Mouse (Mus musculus) lung, adult 2 months (tissue): ENCODE measurements around the gene Ociad2. TPM values are rescaled to one million over a fixed set of nuclear protein-coding genes. Genes with fewer than 3 reads are reported as not detected.
"Not testable (repeated sequence)": the region's sequence is repeated elsewhere in the genome, so short reads cannot be mapped to it uniquely, and the experiment has no call there.

ENCODE experiments used
- DNase-seq: peaks from one replicate; pipeline ENCODE4 v3.0.0; 2022
- H3K4me1 ChIP-seq: fragments of 200-500 bp; 2 replicates; pipeline ENCODE4 v1.6.1; 2011; ENCODE audit warnings: low read length; ENCODE audit not compliant: control insufficient read depth, insufficient read depth
- H3K4me3 ChIP-seq: fragments of 200-500 bp; replicated peaks from 2 replicates; pipeline ENCODE3; 2011; ENCODE audit warnings: low read depth, mild to moderate bottlenecking, control low read depth, low read length; ENCODE audit errors: extremely low read depth
- CTCF ChIP-seq: fragments of 200-500 bp; IDR thresholded peaks from 2 replicates; pipeline ENCODE4 v1.5.1; 2011; ENCODE audit warnings: mild to moderate bottlenecking, low read length, control low read depth; ENCODE audit not compliant: insufficient read depth
- POLR2A ChIP-seq: fragments of 200-500 bp; IDR thresholded peaks from 2 replicates; pipeline ENCODE4 v1.6.1; 2011; ENCODE audit warnings: low read depth, mild to moderate bottlenecking, control low read depth, low read length, borderline replicate concordance; ENCODE audit errors: extremely low read depth
- WGBS: fragments of 180-500 bp; shearing (Covaris S2); methylation state at CpG from one replicate; pipeline ENCODE4 v1.1.7; 2018; 5-methylcytosine and 5-hydroxymethylcytosine counted together
- polyA plus RNA-seq: library from polyadenylated mRNA; depleted of rRNA; stranded (reverse); fragments of >200 nt; gene quantifications from 2 replicates; pipeline ENCODE4 v1.2.3, GENCODE M21; 2012

The Ociad2 gene
- polyA plus RNA-seq, 1 experiment, result 4.3 TPM

DNA sequence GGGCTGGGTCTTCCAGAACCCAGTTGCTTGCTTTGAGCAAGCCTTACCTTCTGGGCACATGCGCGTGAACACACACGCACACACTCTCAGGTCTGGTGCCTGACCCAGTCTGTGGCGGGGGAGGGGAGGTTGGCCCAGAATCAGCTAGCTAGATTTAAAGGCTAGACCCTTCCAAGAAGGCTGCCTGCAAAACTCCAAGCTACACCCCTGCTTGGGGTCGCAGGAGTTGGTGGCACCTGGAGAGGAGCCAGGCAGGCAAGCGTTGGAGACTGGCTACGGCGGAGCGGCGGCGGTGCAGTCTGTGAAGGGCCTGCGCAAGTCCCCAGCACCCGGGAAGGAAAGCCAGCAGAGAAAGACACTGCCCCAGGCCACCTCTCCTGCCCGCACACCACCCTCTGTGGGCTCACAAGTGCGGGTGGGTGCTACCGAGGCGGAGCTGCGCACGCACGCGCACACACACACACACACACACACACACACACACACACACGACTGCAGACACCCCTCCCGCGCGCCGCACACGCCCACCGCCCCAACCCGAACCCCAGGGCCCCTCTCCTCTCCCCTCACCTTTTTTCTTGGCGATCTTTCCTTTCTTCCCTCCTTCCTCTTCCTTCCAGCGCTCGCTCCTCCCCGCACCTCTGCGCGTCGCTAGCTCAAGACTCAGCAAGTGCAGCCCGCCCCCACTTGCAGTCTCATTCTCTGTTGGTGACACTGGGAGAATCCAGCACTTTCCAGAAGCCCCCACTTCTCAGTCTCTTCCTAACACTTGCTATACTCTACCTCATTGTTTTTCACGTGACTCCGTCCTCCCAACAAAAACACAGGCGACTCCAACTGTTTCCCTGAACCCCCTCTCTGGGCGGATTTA lies 2.6 kb downstream of the Ociad2 start:
- Histone ChIP-seq H3K4me1 (no peaks in the 10 kb centered on the region), H3K4me3 (peak overlapping the region; percentile 48)
- TF ChIP-seq CTCF (no peak), POLR2A (no peak)
- DNase-seq, result peak; percentile 28
- WGBS, result 4% methylated on average over 41 of the region's 41 CpGs

DNA sequence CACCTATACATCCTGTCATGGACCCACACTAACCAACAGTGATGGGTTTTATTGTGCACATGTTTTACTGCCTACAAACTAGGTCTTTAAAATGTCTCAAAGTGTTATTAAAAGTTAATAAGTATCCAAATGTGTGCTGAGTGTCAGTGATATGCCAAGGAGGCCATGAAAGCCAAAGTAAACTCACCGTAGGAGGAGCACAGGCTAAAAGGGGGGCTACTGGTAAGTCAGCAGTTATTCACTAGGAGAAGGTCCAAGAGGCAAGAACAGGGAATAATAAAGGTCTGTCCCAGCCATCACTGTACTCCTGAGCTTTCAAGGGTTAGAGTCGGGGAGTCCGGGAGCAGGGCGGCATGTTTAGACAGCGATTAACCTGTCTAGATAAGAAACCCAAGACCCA lies 4.4 kb downstream of the Ociad2 start:
- no peak for DNase-seq
- 32% methylated on average over 5 of the region's 5 CpGs for WGBS
- Histone ChIP-seq H3K4me1 (no peaks in the 10 kb centered on the region), H3K4me3 (no peak overlapping the region)
- no peak for TF ChIP-seq POLR2A
- TF ChIP-seq CTCF, result no peak

DNA sequence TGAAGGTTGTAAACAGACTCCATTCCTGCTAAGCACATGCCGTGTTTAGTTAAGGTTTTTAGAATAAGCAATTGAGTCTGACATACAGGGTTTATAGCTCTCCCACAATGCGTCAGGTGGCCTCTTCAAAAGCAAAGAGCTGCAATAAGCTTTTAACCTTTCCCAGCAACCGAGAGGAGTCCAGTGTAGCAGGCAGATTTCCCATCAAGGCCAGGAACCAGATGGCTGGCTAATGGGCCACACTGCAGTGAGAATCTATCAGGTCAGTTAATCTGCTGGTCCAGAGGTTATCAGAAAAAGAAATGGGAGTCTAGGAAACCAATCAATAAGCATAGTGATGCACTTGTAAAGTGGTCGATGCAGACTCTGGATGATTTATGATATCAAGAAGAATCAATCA lies 9.8 kb downstream of the Ociad2 start:
- H3K4me1 ChIP-seq, result peaks cover 2% of the 10 kb centered on the region; the same call in 1 of the 2 replicates
- WGBS, result 36% methylated on average over 4 of the region's 4 CpGs
- TF ChIP-seq CTCF, result no peak
- TF ChIP-seq POLR2A, result no peak
- H3K4me3 ChIP-seq, result no peak overlapping the region
- no peak for DNase-seq

- TF ChIP-seq CTCF (no peak), POLR2A (no peak)
Observed at GRCm38 (mm10) chr5:73324526-73325170, 16.2 kb downstream of the Ociad2 start.

DNA sequence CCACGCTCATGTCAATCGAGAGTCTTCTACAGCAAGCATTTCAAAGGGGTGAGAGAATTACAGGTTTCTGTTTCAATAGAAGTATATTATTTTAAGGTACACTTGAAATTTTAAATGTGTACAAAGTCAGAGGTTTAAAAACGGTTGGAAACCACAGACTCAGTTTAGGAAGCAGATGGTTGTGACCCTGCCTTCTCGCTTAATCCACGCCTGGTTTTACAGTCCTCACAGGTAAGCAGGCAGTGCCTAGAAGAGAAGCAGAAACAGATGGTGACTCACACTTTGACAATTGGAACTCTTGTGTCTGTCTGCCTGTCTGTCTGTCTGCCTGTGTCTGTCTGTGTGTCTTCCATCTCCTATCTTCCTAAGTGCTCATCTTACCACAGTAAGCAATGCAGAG lies 17.2 kb downstream of the Ociad2 start:
- Histone ChIP-seq H3K4me3 (no peak overlapping the region), H3K4me1 (no peaks in the 10 kb centered on the region)
- no peak for TF ChIP-seq POLR2A
- TF ChIP-seq CTCF, result no peak
- 61% methylated on average over 5 of the region's 5 CpGs for WGBS
- DNase-seq, result no peak

More at GRCm38 (mm10) chr5:73324526-73325170, 16.2 kb downstream of the Ociad2 start:
- no peak for DNase-seq
- Histone ChIP-seq H3K4me3 (no peak overlapping the region), H3K4me1 (no peaks in the 10 kb centered on the region)
- 72% methylated on average over 8 of the region's 8 CpGs for WGBS

- H3K4me3 ChIP-seq, DNase-seq, H3K4me1 ChIP-seq: not testable (repeated sequence)
- WGBS, result 94% methylated on average over 1 of the region's 1 CpGs
Observed at GRCm38 (mm10) chr5:73322684-73323083, 18.1 kb downstream of the Ociad2 start.

GRCm38 (mm10) chr5:73319306-73319705 lies 21.5 kb downstream of the Ociad2 start:
- no peak for TF ChIP-seq POLR2A
- no peak for TF ChIP-seq CTCF
- DNase-seq, result no peak
- 91% methylated on average over 5 of the region's 5 CpGs for WGBS
- no peak overlapping the region for H3K4me3 ChIP-seq
- no peaks in the 10 kb centered on the region for H3K4me1 ChIP-seq

- no peak for TF ChIP-seq POLR2A
- no peak for TF ChIP-seq CTCF
- Histone ChIP-seq H3K4me3 (no peak overlapping the region), H3K4me1 (no peaks in the 10 kb centered on the region)
- DNase-seq, result no peak
- 86% methylated on average over 2 of the region's 2 CpGs for WGBS
Observed at GRCm38 (mm10) chr5:73314654-73315053, 26.2 kb downstream of the Ociad2 start.

DNA sequence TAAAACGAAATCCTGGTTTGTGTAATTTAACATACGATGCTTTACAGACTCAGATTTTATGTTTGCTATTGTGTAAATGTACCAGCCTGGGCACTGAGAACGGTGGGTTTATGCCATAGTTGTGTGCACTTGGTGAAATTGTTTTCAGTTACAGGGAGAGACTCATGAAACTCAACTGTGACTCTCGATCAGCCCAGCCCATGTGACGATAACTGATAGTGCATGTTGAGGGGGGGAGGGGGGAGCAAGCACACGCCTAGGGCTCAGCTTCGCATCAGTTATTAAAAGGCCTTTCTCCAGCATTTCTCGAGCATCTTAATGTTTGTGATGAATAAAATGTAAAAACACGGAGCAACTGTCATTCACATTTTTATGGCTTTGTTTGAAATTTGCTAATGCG lies 27.2 kb downstream of the Ociad2 start:
- 89% methylated on average over 10 of the region's 10 CpGs for WGBS
- H3K4me1 ChIP-seq, result no peaks in the 10 kb centered on the region

DNA sequence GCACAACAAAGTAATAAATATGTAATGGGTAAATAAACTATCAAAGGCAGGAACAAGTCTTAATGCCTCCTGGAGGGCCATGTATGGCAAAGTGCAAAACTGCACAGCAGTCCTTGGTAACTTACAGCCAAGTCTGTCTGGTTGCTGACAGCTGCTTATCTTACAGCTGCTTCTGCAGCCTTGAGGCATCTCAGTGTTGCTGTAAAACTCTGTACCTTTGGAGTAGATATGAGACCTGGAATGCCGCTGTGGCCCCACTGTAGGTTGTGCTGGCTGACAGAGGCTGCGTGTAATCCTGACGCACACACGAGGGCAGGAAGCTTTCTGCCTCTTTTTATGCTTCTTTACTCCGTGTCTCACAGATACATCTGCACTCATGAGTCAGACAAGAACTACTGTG lies 29.4 kb downstream of the Ociad2 start:
- Histone ChIP-seq H3K4me3 (no peak overlapping the region), H3K4me1 (no peaks in the 10 kb centered on the region)
- TF ChIP-seq POLR2A (no peak), CTCF (no peak)
- no peak for DNase-seq
- WGBS, result 84% methylated on average over 5 of the region's 5 CpGs

More for the DNA sequence above, 27.2 kb downstream of the Ociad2 start:
- no peak for DNase-seq
- H3K4me3 ChIP-seq, result no peak overlapping the region
- no peak for TF ChIP-seq POLR2A
